Mouse (Mus musculus) mature B cell (primary cell): Measurements from ENCODE around the gene Atad5.

Experiments used
- in situ Hi-C: fragments of 300-500 bp; cut with MboI; formaldehyde crosslinking; loops from 2 replicates; pipeline ENCODE4 v1.14.3; 2019

Atad5 gene

DNA sequence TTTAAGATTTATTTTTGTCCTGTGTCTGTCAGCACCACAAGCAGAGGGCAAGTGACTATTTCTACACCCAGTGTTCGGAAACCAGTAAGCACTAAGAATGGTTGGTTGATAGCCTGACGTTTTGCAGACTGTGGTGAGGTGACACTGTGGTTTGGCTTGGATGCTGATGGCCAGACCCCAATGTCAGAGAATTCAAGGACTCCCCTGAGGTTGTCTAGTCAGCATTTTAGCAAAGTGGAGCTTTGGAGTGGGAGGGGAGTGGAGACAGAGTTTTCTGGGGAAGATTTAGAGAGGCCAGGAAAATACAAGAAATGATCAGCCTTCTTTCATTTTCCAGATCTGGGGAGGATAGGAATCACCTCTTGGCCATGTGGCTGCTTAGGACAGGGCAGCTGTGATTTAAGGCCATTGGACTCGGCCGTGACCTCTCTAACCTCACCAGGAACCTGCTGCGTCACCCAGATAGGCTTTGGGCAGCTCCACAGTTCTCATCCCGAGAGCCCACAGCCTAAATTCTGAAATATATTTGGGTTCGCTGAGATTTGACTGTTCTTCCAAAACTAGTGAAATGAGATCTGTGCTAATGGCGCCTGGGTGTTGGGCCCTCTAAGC lies 60.3 kb downstream of the Atad5 start:
- in situ Hi-C loops, result no loop called here

DNA sequence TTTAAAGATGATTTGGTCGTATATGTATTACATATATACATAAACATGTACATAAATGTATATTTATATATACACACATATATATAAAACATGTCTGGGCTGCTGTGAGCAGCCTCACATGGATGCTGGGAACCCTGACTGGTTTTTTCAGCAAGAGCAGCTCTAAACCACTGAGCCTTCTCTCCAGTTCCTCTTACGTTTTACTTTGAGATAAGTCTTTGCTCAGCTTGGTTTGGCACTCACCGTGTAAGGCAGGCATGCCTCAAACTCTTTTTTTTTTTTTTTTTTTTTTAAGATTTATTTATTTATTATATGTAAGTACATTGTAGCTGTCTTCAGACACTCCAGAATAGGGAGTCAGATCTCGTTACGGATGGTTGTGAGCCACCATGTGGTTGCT lies 61.4 kb downstream of the Atad5 start:
- in situ Hi-C loops, result no loop called here

DNA sequence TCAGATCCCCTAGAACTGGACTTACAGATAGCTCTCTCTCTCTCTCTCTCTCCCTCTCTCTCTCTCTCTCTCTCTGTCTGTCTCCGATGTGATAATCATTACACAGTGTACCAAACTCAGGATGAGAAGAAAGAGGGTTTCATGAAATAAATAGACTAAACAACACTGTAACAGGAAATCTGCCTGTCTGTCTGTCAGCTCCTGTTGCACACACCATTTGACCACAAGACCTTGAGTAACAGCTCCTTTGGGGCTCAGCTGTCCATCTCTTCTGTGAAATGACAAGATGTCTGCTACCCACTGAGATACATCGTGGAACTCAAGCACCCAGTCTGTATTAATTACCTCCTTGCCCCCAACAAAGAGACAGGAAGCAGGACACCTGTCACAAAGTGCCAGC lies 62.3 kb downstream of the Atad5 start:
- in situ Hi-C loops, result no loop called here

DNA sequence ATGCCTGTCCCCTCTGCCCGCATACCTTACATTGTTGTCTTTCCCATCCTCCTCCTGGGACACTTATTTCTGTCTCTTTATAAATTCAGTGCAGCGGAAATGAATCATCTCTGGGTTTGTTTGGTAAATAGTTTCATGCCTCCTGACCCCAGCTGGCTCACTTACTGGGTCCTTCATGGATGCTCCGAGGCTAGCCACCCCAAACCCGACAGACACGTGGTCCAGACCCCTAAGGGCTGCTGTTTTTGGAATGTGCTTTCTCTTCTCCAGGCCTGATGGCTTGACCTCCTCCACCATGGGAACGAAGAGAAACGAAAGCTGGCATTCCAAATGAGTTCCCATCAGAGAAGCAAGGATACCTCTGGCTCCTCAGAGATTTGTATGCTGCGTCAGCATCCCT lies 63.2 kb downstream of the Atad5 start:
- in situ Hi-C loops, result no loop called here

GRCm38 (mm10) chr11:80153857-80154495 lies 64.8 kb downstream of the Atad5 start, which contains the start of gene Adap2:
Adap2 (plus strand) TSS chr11:80154105.
- in situ Hi-C loops, result no loop called here

DNA sequence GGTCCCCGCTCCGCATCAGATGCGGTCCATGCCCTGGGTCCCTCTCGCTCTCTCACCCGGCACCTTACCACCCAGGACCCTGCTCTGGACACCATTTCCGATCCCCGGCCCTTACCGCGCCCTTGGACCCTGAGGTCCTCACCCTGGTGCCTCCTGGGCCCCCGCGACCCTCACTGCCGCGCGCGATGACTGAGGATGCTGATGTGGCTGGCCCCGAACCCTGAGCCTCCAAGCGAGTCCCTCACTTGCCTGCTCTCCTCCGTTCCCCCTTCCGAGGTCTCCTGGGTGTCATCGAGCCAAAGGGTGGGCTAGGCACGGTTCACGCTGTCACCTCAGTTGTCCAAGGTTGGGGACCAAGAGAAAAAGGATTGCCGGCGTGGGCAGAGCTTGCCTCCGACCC lies 65.3 kb downstream of the Atad5 start:
- in situ Hi-C loops, result no loop called here

DNA sequence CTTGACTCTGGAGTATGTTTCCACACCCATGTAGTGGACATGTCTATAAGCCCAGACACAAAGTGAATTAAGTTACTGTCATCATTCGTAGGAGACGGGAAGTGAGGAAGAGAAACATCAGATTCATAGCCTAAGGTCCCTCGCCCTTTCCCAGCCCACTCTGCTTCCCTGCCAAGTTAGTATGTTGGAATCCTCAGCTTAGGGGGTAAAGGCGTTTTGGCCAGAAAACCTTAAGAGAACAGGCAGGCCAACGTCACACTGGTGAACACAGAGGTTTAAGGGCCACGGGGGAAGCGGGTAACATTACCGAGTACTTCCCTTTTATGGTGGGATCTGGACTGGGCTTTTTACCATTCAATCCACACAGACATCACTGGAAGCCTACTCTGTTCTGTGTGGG lies 66.3 kb downstream of the Atad5 start:
- in situ Hi-C loops, result no loop called here

GRCm38 (mm10) chr11:80155961-80156360 lies 66.8 kb downstream of the Atad5 start:
- in situ Hi-C loops, result no loop called here

DNA sequence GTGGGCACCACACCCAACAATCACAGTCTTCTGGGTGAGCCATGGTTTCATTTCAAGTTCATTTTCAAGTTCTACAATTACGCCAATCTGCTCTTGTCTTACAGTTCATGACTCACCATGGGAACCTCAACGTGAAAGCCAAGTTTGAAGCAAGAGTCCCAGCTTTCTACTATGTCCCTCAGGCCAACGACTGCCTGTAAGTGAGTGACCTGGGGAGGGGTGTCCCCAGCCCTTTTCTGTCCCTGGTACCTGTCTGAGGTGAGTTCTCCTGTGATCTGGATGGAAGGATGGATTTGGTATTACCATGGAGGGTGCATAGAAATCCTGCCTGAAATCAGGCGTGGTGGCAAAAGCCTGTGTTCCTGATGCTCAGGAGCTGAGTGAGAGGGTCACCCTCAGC lies 67.6 kb downstream of the Atad5 start:
- in situ Hi-C loops, result no loop called here

DNA sequence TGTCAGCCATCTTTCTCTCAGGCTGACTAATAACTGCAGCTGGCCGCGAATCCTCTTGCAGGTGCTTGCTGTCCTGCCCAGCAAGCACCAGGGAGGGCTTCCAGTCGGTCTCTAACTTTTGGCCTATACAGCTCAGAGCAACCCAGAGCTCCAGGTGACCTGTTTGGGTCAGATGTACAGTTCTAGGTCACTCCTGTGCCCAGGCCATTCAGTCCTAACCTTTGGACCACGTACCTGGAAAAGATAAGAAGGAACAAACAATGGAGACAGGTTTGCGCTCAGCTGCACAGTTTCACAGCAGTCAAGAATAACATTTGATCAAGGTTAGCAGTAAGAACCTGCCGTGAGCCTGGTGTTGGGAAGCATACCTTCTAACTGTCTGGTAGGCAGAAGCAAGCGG lies 69.8 kb downstream of the Atad5 start:
- in situ Hi-C loops, result no loop called here

GRCm38 (mm10) chr11:80161041-80161440 lies 71.8 kb downstream of the Atad5 start:
- in situ Hi-C loops, result no loop called here

- in situ Hi-C loops, result no loop called here
These were observed 74.3 kb downstream of the Atad5 start for GRCm38 (mm10) chr11:80163362-80164116.

GRCm38 (mm10) chr11:80164224-80164623 lies 75.0 kb downstream of the Atad5 start:
- in situ Hi-C loops, result no loop called here

GRCm38 (mm10) chr11:80168121-80168520 lies 78.9 kb downstream of the Atad5 start:
- in situ Hi-C loops, result no loop called here

DNA sequence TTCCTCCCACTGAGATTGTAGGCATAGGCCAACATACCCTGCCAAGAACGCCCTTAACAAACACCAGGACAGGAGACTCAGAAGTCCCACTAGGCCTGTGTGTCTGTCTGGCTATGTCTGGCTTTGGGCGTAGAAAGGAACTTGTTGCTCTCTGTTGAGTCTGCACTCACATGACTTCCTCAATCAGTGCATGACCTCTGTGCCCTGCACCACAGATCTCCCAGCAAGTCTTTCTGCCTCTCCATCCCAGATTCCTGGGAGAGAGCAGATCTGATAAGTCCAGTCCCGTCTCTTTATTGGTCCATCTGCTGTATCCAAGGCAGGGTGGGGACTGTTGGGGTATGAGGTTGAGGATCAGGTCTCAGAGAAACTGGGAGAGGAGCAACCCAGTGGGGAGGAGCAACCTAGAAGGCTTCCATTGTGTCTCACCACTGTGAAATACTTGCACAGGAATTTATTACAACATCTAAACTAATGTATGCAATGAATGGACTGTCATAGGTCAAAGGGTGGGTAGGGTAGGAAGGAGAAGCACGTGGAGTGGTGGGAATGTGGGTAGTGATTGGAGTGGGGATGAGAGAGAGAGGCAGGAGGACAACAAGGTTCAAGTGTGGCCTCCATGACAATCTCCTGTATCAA lies 79.5 kb downstream of the Atad5 start:
- in situ Hi-C loops, result no loop called here

GRCm38 (mm10) chr11:80169629-80170028 lies 80.4 kb downstream of the Atad5 start:
- in situ Hi-C loops, result no loop called here

- in situ Hi-C loops, result no loop called here
These were observed 81.2 kb downstream of the Atad5 start for GRCm38 (mm10) chr11:80170351-80170750.

GRCm38 (mm10) chr11:80171884-80172283 lies 82.7 kb downstream of the Atad5 start:
- in situ Hi-C loops, result no loop called here

DNA sequence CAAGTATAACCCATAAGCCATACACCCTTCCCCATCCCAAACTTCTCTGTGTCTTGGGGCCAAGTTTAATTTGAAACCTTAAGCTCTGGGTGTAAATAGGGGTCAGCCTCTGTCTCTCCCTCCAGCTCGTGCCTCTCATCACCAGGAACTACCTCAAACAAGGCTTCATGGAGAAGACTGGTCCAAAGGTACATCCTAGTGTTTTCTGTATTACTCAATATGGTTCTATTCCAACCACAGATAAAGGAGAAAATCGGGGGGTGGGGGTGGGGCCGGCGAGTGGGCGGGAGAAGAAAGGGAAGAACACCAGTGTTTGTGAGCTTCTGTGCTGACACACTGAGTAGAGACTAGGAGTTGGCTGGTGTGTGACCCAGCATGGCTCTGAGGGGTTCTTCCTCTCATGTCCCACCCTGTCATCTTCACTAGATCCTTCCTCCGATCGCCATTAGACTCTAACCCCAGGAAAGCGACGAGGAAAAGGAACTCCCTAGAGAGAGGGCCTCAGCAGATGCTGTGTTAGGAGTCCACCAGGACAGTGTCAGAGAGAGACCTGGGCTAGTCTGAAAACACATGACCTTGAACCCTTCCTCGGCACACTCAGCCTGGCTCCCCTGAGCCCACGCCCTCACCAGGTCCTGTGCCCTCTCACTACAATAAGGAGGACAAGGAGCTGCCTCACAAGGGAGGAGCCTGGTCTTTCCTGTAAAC lies 84.9 kb downstream of the Atad5 start:
- in situ Hi-C loops, result no loop called here

GRCm38 (mm10) chr11:80176911-80177895 lies 88.0 kb downstream of the Atad5 start:
- in situ Hi-C loops, result no loop called here

GRCm38 (mm10) chr11:80178316-80178715 lies 89.1 kb downstream of the Atad5 start:
- in situ Hi-C loops, result no loop called here
